15 mouse cellular contexts compared by ENCODE assay signal in the genomic region with DNA sequence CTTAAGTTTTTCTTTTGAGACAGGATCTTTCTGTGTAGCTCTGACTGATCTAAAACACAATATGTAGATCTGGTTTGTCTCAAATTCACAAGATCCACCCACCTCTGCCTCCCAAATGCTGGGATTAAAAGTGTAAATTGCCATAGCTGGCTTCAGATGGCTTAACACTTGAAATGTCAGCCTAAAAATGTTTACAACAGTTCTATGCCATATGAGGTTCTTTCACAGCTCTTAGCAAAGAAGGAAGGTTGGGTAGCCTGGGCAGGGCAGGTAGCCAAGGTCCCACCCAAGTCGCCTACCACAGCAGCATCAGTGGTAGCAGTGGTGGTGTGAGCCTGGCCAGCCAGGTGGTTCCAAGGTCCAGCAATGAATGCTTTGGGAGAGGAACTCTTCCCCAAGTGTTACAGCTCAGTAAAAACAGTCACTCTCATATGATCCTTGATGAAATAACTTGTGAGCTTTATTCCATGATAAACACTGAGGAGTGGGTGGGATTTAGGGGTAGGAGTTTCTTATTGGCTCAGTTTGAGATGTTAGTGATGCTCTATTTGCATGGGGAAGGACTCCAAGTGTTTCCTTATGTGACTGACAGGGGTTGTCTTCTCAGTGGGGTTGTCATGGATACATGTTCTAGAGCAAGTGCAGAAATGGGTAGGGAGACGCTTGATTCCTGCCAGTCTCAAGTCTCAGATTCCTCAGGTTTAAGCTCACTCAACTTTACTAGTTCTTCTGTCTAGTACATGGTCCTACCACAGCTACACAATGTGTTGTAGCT. TPM values are rescaled to one million over a fixed set of nuclear protein-coding genes. Genes with fewer than 3 reads are reported as not detected.
A peak's percentile ranks its signal among the peaks of the same experiment; 100 is the strongest.
DNase-seq lines count a peak whose midpoint lies in the region.
"Had no signal": no experiment of that assay in that cellular context is flagged by ENCODE, and none has a peak within 500 bp of the region (broad histone marks: within the 10 kb centered on the region; RNA-seq: fewer than 3 reads in every experiment).

No protein-coding gene starts in this region.

- intact Hi-C loops in heart, postnatal 14 days (cut with DNase I), result no loop called here
- intact Hi-C loops in left cerebral cortex, postnatal 10 days (cut with DNase I), result no loop called here

- DNase-seq in heart, adult 11 months, result peak; percentile 61
- DNase-seq in heart, postnatal 14 days, result no peak
- DNase-seq in left cerebral cortex, adult 18-20 months (ENCODE audit: low spot score in 2 of 2), result peak; percentile 43 to 63
- no peak for DNase-seq in left cerebral cortex, postnatal 10 days (ENCODE audit: extremely low spot score in 1 of 2, low spot score in 2 of 2)
- DNase-seq in layer of hippocampus, postnatal 36 days, result peak; percentile 8 to 12
- DNase-seq in right cerebral cortex, postnatal 25 days, result peak; percentile 48
- DNase-seq in cerebellum, postnatal 36 days, result no peak
- DNase-seq in lung, postnatal 14 days, result no peak
- DNase-seq: cerebellum, adult 11-12 months; cerebellum, postnatal 10 days; gastrocnemius, postnatal 10 days; kidney, postnatal 4 days; lung, adult 18-20 months; lung, postnatal 10 days; thymus, adult 18-20 months had no signal

RNA-seq across cellular contexts. Expression of a gene that starts 30.4 kb away (rescaled TPM):
- 10 to 100 TPM; 12.2 to 14.1 TPM for total RNA-seq in heart, postnatal 14 days (2021)
- total RNA-seq in left cerebral cortex, adult 18-20 months (2021), result 10 to 100 TPM; 48.0 to 48.8 TPM
- total RNA-seq in left cerebral cortex, postnatal 10 days (2021), result 10 to 100 TPM; 54.2 to 54.9 TPM
- total RNA-seq in layer of hippocampus, postnatal 36 days (2021), result 10 to 100 TPM; 53.0 to 57.7 TPM

RNA-seq across cellular contexts. Expression of a gene that starts 30.5 kb away (rescaled TPM):
- total RNA-seq in heart, postnatal 14 days (2021), result 10 to 100 TPM; 19.3 to 22.5 TPM
- 10 to 100 TPM; 44.5 to 45.4 TPM for total RNA-seq in left cerebral cortex, adult 18-20 months (2021)
- total RNA-seq in left cerebral cortex, postnatal 10 days (2021), result 10 to 100 TPM; 44.3 to 46.1 TPM
- 10 to 100 TPM; 45.2 to 48.3 TPM for total RNA-seq in layer of hippocampus, postnatal 36 days (2021)

RNA-seq across cellular contexts. Expression of a gene that starts 34.9 kb away (rescaled TPM):
- 100 to 1,000 TPM in 1 of 2 experiments, 10 to 100 TPM in 1; 95.7 to 117 TPM for total RNA-seq in heart, postnatal 14 days (2021)
- 1 to 10 TPM; 5.2 to 5.8 TPM for total RNA-seq in left cerebral cortex, adult 18-20 months (2021)
- 10 to 100 TPM in 1 of 2 experiments, 1 to 10 TPM in 1; 9.6 to 11.7 TPM for total RNA-seq in left cerebral cortex, postnatal 10 days (2021)
- total RNA-seq in layer of hippocampus, postnatal 36 days (2021), result 1 to 10 TPM; 3.1 to 3.4 TPM

Comparison
In these comparisons a context has a peak if more than half of its experiments do, and no peak if none do; other contexts are left out.
1. DNase-seq: peak in heart, adult 11 months (single experiment), left cerebral cortex, adult 18-20 months (2 of 2), layer of hippocampus, postnatal 36 days (2 of 2) and right cerebral cortex, postnatal 25 days (single experiment); none in heart, postnatal 14 days (0 of 2), left cerebral cortex, postnatal 10 days (0 of 2), cerebellum, postnatal 36 days (0 of 2) and lung, postnatal 14 days (single experiment).
2. RNA of a gene that starts 34.9 kb away (total RNA-seq): 95.7 to 117 TPM in heart, postnatal 14 days; 9.6 to 11.7 TPM in left cerebral cortex, postnatal 10 days, 5.2 to 5.8 TPM in left cerebral cortex, adult 18-20 months and 3.1 to 3.4 TPM in layer of hippocampus, postnatal 36 days; every median in the first group is over 4 times any median in the second.